Mouse (Mus musculus) liver, embryonic 14.5 days (tissue): ENCODE results near the gene Pebp1.

Experiments used
- CTCF ChIP-seq: IDR thresholded peaks from 2 replicates; pipeline ENCODE4 v1.5.1; 2016; ENCODE audit warnings: antibody characterized with exemption, low read depth, control low read depth
- EP300 ChIP-seq: IDR thresholded peaks from 2 replicates; pipeline ENCODE4 v1.6.1; 2016; ENCODE audit warnings: antibody characterized with exemption, low read depth

DNA sequence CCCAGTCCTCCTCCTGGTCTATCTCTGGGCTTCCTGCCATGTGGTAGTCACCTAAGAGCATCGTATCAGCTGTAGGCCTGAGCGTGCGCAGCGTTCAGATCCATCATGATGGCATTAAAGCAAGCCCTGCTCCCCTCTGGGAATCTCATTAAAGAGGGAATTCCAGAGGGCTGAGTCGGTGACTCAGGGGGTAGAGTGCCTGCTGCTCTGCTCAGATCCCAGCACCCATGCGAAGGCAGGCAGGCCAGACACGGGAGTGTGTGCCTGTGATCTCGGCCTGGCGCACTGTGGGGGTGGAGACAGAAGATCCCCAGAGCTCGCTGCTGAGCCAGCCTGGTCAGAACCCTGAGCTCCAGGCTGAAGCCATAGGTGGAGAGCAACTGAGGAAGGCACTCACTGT is 39.1 kb downstream of the Pebp1 start:
- TF ChIP-seq EP300 (no peak), CTCF (no peak)
